Mouse (Mus musculus): ENCODE results near the gene Lin28b.

DNA sequence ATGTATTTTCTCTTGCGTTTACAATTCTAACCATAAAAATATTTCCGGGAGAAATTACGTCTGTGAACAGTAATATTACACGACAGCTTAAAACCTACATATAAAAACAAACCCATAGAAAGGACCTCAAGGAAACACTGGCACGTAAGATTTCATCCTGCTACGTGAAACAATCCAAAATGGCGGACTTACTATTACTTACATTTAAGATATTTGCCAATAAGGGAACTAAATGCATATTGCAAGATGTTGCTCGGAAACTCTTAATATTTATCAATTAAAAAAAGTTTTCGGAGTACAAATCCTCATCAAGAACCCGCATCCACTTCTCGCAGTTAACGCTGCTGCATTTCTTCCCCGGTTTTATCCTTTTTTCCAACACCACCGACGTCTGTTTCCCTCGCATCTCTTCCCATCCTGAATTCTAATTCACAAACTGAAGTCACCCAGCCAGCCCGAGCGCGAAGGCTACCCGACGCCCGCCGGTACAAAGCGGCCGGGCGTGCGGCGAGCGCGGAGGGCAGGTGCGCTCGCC is 902 bp downstream of the Lin28b start:
- no peak for TF ChIP-seq CTCF (conservative IDR thresholded peaks at IDR 0.05; ENCODE audit: low read length)
- TF ChIP-seq NANOG (IDR thresholded peaks at IDR 0.05; ENCODE audit: borderline replicate concordance, low read length), result no peak
